Mouse (Mus musculus): ENCODE measurements at regions not wholly inside any gene's neighbourhood (a gene's known extent, or its start where the extent isn't known, plus 50 kb on each side); places are given as distances from the start of the nearest gene placed in this dataset.

- Histone ChIP-seq H3K4me1 (ENCODE audit: control insufficient read depth, insufficient read depth, low read length) (peaks cover 5% of the 10 kb centered on the region; the same call in 1 of the 2 replicates), H3K4me3 (replicated peaks; ENCODE audit: extremely low read depth, low read depth, low read length) (peak overlapping the region; percentile 32)
- DNase-seq = peak; percentile 63
- WGBS = 37% methylated on average over 16 of the region's 16 CpGs
- no peak for TF ChIP-seq POLR2A (IDR thresholded peaks at IDR 0.05; ENCODE audit: borderline replicate concordance, extremely low read depth, low read depth, low read length)
- TF ChIP-seq CTCF (IDR thresholded peaks at IDR 0.05; ENCODE audit: insufficient read depth, low read length) = no peak
These were observed 121.0 kb upstream of the Rreb1 start for GRCm38 (mm10) chr13:37657248-37657647.

GRCm38 (mm10) chr13:37658034-37658433, 120.2 kb upstream of the Rreb1 start:
- DNase-seq = no peak
- no peak for TF ChIP-seq CTCF (IDR thresholded peaks at IDR 0.05; ENCODE audit: insufficient read depth, low read length)
- TF ChIP-seq POLR2A (IDR thresholded peaks at IDR 0.05; ENCODE audit: borderline replicate concordance, extremely low read depth, low read depth, low read length) = no peak
- 3% methylated on average over 2 of the region's 2 CpGs for WGBS

GRCm38 (mm10) chr13:37658519-37658918, 119.7 kb upstream of the Rreb1 start:
- Histone ChIP-seq H3K4me3 (replicated peaks; ENCODE audit: extremely low read depth, low read depth, low read length) (no peak overlapping the region), H3K4me1 (ENCODE audit: control insufficient read depth, insufficient read depth, low read length) (peaks cover 5% of the 10 kb centered on the region; the same call in 1 of the 2 replicates)
- TF ChIP-seq POLR2A (IDR thresholded peaks at IDR 0.05; ENCODE audit: borderline replicate concordance, extremely low read depth, low read depth, low read length) (no peak), CTCF (IDR thresholded peaks at IDR 0.05; ENCODE audit: insufficient read depth, low read length) (no peak)
- WGBS = 78% methylated on average over 6 of the region's 6 CpGs
- DNase-seq = no peak

More at GRCm38 (mm10) chr13:37658034-37658433, 120.2 kb upstream of the Rreb1 start:
- Histone ChIP-seq H3K4me3 (replicated peaks; ENCODE audit: extremely low read depth, low read depth, low read length) (no peak overlapping the region), H3K4me1 (ENCODE audit: control insufficient read depth, insufficient read depth, low read length) (peaks cover 5% of the 10 kb centered on the region; the same call in 1 of the 2 replicates)

GRCm38 (mm10) chr13:37660083-37660482, 118.1 kb upstream of the Rreb1 start:
- no peak for DNase-seq
- 77% methylated on average over 4 of the region's 4 CpGs for WGBS
- peaks cover 5% of the 10 kb centered on the region; the same call in 1 of the 2 replicates for H3K4me1 ChIP-seq (ENCODE audit: control insufficient read depth, insufficient read depth, low read length)
- no peak overlapping the region for H3K4me3 ChIP-seq (replicated peaks; ENCODE audit: extremely low read depth, low read depth, low read length)
- no peak for TF ChIP-seq POLR2A (IDR thresholded peaks at IDR 0.05; ENCODE audit: borderline replicate concordance, extremely low read depth, low read depth, low read length)

GRCm38 (mm10) chr13:37660668-37661067, 117.5 kb upstream of the Rreb1 start:
- no peak for DNase-seq
- no peak for TF ChIP-seq CTCF (IDR thresholded peaks at IDR 0.05; ENCODE audit: insufficient read depth, low read length)
- TF ChIP-seq POLR2A (IDR thresholded peaks at IDR 0.05; ENCODE audit: borderline replicate concordance, extremely low read depth, low read depth, low read length) = no peak
- no peak overlapping the region for H3K4me3 ChIP-seq (replicated peaks; ENCODE audit: extremely low read depth, low read depth, low read length)
- peaks cover 5% of the 10 kb centered on the region; the same call in 1 of the 2 replicates for H3K4me1 ChIP-seq (ENCODE audit: control insufficient read depth, insufficient read depth, low read length)

- H3K4me1 ChIP-seq (ENCODE audit: control insufficient read depth, insufficient read depth, low read length) = peaks cover 6% of the 10 kb centered on the region
- no peak for DNase-seq
- WGBS = 89% methylated on average over 2 of the region's 2 CpGs
- TF ChIP-seq POLR2A (IDR thresholded peaks at IDR 0.05; ENCODE audit: borderline replicate concordance, extremely low read depth, low read depth, low read length) (no peak), CTCF (IDR thresholded peaks at IDR 0.05; ENCODE audit: insufficient read depth, low read length) (no peak)
- no peak overlapping the region for H3K4me3 ChIP-seq (replicated peaks; ENCODE audit: extremely low read depth, low read depth, low read length)
These were observed 114.1 kb upstream of the Rreb1 start for GRCm38 (mm10) chr13:37664116-37664515.

GRCm38 (mm10) chr13:37666207-37667003, 111.8 kb upstream of the Rreb1 start:
- 44% methylated on average over 22 of the region's 22 CpGs for WGBS
- no peak for TF ChIP-seq POLR2A (IDR thresholded peaks at IDR 0.05; ENCODE audit: borderline replicate concordance, extremely low read depth, low read depth, low read length)
- no peak for TF ChIP-seq CTCF (IDR thresholded peaks at IDR 0.05; ENCODE audit: insufficient read depth, low read length)
- Histone ChIP-seq H3K4me3 (replicated peaks; ENCODE audit: extremely low read depth, low read depth, low read length) (no peak overlapping the region), H3K4me1 (ENCODE audit: control insufficient read depth, insufficient read depth, low read length) (peaks cover 3% of the 10 kb centered on the region)
- peak; percentile 65 for DNase-seq

- DNase-seq = no peak
- TF ChIP-seq POLR2A (IDR thresholded peaks at IDR 0.05; ENCODE audit: borderline replicate concordance, extremely low read depth, low read depth, low read length) = no peak
- TF ChIP-seq CTCF (IDR thresholded peaks at IDR 0.05; ENCODE audit: insufficient read depth, low read length) = no peak
- WGBS = 12% methylated on average over 4 of the region's 4 CpGs
- peaks cover 3% of the 10 kb centered on the region for H3K4me1 ChIP-seq (ENCODE audit: control insufficient read depth, insufficient read depth, low read length)
- H3K4me3 ChIP-seq (replicated peaks; ENCODE audit: extremely low read depth, low read depth, low read length) = no peak overlapping the region
These were observed 110.8 kb upstream of the Rreb1 start for GRCm38 (mm10) chr13:37667386-37667785.

GRCm38 (mm10) chr13:37667871-37668270, 110.3 kb upstream of the Rreb1 start:
- no peak for DNase-seq
- TF ChIP-seq POLR2A (IDR thresholded peaks at IDR 0.05; ENCODE audit: borderline replicate concordance, extremely low read depth, low read depth, low read length) (no peak), CTCF (IDR thresholded peaks at IDR 0.05; ENCODE audit: insufficient read depth, low read length) (no peak)
- H3K4me3 ChIP-seq (replicated peaks; ENCODE audit: extremely low read depth, low read depth, low read length) = no peak overlapping the region
- peaks cover 3% of the 10 kb centered on the region for H3K4me1 ChIP-seq (ENCODE audit: control insufficient read depth, insufficient read depth, low read length)
- WGBS = 57% methylated on average over 5 of the region's 5 CpGs

- peaks cover 3% of the 10 kb centered on the region for H3K4me1 ChIP-seq (ENCODE audit: control insufficient read depth, insufficient read depth, low read length)
- no peak overlapping the region for H3K4me3 ChIP-seq (replicated peaks; ENCODE audit: extremely low read depth, low read depth, low read length)
- WGBS = 71% methylated on average over 5 of the region's 5 CpGs
- DNase-seq = no peak
- no peak for TF ChIP-seq CTCF (IDR thresholded peaks at IDR 0.05; ENCODE audit: insufficient read depth, low read length)
- TF ChIP-seq POLR2A (IDR thresholded peaks at IDR 0.05; ENCODE audit: borderline replicate concordance, extremely low read depth, low read depth, low read length) = no peak
These were observed 107.1 kb upstream of the Rreb1 start for GRCm38 (mm10) chr13:37671109-37671508.

Data from lung, adult 2 months (tissue).